Mouse (Mus musculus) layer of hippocampus, postnatal 14 days (tissue): ENCODE results near the gene Tle6. TPM values are rescaled to one million over a fixed set of nuclear protein-coding genes. Genes with fewer than 3 reads are reported as not detected.
"Not testable (repeated sequence)": the region's sequence is repeated elsewhere in the genome, so short reads cannot be mapped to it uniquely, and the experiment has no call there.

Experiments
- DNase-seq, 2 experiments: peaks; one replicate each; pipeline ENCODE4 v3.0.0; 2021 to 2022; ENCODE audit warnings: low spot score in 2 of 2, mixed read lengths in 1 of 2
- long read RNA-seq, 2 experiments: library from polyadenylated mRNA; stranded (forward); transcript quantifications; one replicate each; pipeline ENCODE4 v2.0.0; 2021
- total RNA-seq, 2 experiments: library from RNA; stranded (reverse); gene quantifications; 2 replicates each; pipeline ENCODE4 v1.2.3; 2021

The Tle6 gene
- total RNA-seq: 1 to 10 TPM; 2.0 to 3.5 TPM
- long read RNA-seq, experiment 1, partial matches to known transcripts: 0 of 2 reads
- long read RNA-seq, experiment 1, other reads (novel, unspliced or antisense): 2 of 2 reads
- long read RNA-seq, experiment 2, partial matches to known transcripts: 0 of 3 reads
- long read RNA-seq, experiment 2, other reads (novel, unspliced or antisense): 3 of 3 reads

DNA sequence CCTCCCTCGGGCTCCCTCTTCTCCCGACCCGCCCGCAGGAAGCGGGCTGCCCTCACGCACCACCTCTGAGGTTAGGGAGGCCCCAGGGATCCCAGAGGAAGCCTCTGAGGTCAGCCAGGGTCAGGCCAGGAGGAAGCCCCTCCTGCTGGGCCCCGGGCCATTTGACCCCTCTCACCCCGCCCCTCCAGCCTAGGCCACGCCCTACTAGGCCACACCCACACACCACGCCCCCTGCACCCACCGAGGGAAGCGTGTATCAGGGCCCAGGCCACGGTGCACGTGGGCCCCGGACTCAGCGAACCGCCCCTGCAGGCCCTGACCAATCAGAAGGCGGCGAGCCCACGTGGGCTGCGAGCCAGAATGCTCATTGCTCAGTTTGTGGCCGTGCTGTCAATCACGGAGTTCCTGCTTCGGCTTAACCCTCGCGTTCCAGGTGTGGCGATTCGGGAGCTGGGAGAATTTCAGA lies at the start of gene Tle6:
Gene Tle6, minus strand, starts transcription at position 336 of the 466 bp plus-strand sequence.
- DNase-seq: peak; percentile 88 to 95

DNA sequence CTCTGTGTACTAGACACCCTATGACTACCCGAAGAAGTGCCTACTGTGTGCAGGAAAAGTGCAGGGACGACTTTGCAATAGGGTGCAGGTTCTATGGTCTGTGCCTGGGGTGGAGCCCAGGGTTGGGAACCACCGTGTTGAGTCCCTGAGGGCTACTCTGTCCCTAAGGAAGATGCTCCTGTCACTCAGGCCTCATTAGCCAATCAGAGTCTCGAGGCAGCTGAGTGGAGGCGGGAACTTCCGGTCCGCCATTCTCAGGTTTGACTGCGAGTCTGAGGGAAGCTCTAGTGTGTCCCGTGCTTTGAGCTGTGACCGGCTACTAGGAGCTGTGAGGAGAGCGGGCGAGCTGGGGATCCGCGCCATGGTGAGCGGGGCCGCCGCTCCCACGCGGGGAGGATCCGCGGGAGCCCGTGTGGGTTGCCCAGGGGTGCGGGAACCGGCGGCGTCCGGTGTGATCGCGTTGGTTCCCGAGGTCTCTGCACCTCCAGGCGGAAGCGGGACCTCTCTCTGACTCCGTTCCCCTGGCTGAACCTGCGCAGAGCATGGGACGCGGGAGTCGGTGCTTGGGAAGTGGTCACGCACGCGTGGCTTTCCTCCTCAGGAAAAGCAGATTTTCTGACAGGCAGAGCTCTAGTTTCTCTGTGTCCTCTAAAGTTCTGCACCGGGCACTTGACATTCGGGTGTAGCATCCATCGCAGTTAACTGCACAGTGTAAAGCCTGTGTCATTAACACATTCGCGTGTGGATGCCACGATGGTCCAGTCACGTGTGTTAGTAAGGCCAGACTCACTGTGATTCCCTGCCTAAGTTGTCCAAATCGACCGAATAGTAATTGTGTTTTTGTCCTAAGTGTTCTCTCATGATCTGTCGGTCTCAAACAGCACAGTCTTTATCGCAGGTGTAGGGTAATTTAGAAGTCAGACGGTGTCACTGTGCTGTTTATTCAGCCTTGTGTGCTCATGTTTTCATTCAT lies 48.2 kb upstream of the Tle6 start, which contains the start of gene Gm10778:
Gene Gm10778, plus strand, starts transcription at position 257 of the 973 bp plus-strand sequence.
- peak; percentile 84 to 90 for DNase-seq

DNA sequence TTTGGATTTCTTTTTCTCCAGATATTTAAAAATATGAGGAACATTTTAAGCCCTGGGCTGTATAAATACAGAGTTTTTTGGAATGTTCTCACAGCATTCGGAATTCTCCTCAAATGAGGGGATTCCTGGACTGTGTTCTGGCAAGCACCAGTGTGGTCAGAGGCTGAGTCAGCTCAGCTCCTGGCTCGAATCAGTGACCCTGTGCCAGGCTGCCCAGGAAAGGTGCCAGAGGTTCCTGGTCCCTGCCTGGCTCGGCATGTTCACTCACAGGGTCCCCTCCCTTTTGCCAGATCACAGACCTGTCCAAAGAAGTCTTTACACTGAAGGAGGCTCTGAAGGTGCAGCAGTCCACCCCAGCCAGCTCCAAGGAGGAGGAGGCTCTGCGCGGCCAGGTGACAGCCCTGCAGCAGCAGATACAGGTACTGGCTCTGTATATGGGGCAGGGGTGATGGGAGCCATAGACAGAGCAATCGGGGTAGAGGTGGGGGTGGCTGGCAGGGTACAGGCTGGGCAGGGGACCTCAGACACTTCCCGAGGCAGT lies 45.2 kb upstream of the Tle6 start:
- no peak for DNase-seq

DNA sequence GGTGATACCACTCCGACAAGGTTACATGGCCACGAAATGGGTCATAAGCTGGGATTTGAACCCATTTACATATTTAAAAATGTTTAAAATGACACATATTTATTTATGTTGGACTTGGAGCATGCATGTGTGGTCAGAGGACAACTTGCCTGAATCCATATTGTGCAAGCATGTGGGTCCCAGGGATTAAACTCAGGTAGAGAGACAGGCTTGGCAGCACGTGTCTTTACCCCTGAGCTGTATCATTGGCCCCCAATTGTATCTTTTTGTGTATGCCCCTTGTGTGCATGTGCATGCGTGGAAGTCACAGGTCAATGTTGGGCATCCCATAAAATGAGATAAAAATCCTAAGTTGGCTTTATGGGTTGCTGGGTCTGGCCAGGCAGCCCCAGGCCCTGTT lies 44.5 kb upstream of the Tle6 start:
- DNase-seq: no peak

DNA sequence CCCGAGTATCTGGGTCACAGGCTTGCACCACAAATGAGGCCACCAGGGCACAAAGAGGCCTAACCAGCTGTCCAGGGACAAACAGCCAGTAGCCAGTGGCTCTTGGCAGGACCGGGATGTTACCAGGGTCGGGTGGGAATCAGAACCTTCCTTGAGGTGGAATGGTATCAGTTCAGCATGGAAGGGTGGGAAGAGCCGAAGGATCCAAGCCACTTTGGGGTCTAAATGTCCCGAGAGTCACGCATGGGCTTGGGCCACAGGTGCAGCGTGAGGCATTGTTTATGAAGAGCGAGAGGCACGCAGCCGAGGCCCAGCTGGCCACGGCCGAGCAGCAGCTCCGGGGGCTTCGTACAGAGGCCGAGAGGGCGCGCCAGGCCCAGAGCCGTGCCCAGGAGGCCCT lies 43.8 kb upstream of the Tle6 start:
- DNase-seq: no peak

DNA sequence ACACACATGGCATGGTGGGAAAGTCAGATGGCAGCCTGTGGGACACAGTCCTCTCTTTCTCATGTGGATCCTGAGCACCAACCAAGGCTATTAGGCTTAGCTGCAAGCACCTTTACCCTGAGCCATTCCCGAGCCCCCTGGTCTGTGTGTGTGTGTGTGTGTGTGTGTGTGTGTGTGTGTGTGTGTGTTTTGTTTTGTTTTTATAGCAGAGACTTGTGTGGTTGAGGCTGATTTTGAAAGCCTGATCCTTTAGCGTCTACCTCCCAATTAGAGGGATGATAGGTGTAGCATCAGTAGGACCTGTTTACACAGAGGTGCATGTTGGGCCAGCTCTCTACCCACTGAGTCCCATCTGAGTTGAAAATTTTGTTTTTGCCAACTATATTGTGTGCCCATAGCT lies 43.3 kb upstream of the Tle6 start:
- DNase-seq: no peak

DNA sequence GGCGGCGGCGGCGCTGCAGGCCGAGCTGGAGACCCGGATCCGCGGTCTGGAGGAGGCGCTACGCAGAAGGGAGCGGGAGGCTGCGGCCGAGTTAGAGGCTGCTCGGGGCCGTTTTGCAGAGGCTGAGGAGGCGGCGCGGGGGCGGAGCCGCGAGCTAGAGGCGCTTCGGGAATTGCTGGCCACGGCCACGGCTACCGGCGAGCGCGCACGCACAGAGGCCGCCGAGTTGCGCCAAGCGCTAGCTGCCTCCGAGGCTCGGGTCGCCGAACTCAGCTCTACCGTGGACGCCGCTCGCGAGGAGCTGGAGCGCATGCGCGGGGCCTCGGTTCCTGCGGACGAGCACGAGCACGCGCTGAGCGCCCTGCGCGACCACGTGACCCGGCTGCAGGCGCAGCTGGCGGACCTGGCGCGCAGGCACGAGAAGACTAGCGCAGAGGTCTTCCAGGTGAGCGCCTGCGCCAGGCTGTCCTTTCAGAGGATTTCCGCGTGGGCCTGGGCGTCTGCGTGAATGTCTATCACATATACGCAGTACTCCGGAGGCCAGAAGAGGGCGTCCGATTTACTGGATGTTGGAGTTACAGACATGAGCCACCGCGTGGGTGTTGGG lies 42.7 kb upstream of the Tle6 start:
- peak; percentile 95 to 96 for DNase-seq

DNA sequence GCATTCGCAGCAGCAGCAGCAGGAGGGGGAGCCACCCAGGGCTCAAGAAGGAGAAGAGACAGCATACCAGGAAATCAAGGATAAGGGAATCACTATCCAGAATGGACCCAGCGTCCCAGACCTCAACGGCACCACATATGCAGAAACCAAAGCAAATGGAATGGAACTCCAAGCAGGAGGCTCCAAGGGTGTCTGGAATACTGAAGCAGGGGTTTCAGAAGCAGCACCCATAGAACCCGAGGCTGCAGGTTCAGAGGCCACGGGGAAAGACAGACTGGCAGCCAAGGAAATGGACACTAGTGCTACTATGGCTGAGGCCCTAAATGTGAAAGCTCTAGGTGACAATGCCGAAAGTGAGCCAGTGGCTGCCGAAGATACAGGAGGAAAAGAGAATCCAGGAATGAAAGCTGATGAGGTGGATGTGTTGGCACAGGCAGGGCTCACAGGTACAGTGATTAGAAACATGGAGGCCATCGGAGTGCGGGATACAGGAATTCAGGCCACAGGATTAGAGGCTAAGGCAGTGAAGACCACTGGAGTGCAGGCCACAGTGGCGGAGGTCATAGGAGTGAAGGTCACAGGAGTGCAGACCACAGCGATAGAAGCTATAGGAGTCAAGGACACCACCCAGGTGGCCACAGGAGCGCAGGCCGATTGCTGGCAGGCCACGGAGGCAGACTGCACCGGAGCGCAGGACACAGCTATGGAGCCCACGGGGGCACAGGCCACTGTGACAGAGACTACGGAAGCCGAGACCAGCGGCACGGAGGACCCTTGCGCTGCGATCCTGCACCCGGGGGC lies 42.0 kb upstream of the Tle6 start:
- no peak for DNase-seq

DNA sequence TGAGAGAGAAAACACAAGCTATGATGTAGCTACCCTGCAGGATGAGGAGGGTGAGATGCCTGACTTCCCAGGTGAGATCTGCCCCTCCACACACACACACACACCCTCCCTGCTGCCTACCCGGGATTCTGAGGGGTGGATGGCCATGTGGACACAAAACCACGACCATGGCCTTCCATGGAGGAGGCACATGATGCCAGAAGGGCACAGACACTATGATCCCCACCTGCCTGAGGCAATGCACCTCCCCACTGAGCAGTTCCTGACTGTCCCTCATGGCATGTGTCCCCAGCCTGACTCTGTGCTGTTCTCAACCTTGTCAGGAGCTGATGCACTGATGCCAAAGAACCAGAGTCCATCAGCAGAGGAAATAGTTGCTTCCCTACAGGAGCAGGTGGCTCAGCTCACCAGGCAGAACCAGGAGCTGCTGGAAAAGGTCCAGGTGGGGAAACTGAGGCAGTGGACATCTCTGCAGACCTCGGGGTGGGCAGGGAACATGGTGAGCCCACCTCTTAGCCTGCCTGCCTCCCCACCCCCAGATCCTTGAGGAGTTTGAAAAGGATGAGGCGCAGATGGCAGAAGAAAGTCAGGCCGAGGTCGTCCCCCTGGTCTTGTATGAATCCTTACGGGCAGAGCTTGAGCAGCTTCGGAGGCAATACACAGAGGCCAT lies 41.2 kb upstream of the Tle6 start:
- no peak for DNase-seq

DNA sequence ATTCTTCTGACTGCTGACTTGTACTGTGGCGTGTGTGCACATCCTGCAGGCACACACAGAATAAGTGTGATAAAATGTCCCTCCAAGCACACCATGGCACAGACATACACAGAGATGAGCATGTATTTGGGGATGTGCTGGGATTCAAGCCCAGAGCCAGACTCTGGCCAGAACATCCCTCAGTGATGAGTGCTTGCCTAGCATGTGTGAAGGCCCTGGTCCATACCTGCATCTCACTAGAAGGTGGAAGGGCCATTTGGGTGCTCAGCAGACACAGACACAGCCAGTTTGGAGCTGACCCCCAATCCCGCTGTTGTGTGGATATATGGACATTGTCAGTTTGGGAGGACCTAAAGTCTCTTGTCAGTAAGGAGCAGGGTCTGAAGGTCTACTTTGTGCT lies 40.7 kb upstream of the Tle6 start:
- no peak for DNase-seq

DNA sequence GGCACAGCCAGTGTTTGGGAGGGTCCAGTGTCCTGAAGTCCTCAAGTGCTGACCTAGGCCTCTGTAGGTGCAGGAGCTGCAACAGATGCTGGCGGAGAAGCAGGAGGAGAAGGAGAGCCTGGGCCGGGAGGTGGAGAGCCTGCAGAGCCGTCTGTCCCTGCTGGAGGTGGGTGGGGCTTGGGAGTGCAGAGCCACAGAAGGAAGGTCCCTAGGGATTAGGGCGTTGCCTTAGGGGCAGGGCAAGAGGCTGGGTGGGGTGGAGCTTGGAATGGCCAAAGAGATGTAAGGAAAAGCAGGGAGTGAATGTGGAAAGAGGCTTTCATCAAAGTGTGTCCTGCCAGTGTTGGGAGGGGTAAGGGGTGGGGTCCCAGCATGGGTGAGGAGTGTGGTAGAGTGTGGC lies 40.0 kb upstream of the Tle6 start:
- DNase-seq: not testable (repeated sequence)

DNA sequence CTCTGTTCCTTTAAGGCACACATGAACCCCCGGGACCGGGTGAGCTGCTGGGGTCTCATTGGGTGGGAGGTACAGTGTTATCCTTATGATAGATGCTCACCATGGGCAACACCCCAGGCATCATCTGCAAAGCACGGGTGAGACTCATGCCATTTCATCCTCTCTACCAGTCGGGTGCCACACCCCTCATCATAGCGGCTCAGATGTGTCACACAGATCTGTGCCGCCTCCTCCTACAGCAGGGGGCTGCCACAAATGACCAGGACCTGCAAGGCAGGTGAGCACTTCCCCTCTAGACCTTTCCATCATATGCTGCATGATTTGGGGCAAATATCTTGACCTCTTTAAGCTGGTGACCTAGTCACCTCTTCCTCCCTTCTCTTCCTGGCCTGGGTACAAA lies 37.2 kb upstream of the Tle6 start:
- DNase-seq: no peak

DNA sequence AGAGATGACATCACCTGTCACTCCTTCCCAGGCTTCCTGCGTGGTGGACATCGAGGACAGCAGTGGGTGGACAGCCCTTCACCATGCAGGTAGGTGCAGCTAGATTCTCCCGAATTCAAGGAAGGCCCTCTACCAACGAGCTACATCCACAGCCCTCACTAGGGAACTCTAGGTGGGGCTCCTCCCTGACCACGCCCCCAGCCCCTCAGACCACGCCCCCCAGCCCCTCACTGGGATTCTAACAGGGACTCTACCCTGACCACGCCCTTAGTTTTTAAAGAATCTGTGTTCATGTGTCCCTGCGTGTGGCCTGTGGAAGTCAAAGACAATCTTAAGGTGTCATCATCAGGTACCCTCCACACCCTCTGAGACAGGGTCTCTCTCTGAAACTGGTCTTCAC lies 35.5 kb upstream of the Tle6 start:
- DNase-seq: no peak

DNA sequence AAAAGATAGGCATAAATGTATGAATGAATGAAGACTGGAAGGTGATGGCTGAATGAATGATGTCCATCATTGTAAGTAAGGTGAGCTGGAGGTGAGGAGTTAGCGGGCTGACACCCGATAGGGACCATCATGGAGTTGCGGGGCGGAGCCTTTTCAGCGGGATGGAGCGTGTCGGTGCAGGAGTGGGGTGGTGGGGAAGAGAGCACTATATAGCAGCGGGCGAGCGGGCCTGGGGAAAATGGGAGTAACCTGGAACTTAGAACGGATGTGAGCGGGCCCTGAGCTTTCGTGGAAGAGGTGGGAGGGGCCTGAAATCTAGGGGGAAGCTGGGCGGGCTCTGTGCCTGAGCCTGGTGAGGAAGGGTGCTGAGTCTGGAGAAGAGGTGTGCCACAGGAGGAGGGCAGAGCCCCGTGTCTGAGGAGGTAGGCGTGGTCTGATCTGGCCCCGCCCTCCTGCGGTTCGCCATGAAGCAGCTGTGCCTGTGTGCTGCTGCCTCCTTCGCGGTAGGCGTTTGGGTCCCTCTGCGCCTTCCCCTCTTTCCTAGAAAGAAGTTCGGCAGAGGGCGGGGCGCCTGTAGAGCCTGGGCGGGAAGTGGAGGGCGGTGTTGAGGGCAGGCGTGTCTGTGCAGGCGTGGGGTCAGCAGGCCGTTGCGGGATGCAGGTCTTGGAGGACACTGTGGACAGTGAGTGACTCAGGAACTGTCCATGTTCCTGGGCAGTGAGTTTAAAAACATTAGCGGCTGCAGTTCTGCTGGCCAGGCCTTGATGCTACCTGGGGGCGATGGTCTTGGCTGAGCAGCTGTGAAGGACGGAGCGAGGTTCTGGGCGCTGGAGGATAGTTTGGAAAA lies 32.6 kb upstream of the Tle6 start:
- DNase-seq: peak; percentile 69 to 75

DNA sequence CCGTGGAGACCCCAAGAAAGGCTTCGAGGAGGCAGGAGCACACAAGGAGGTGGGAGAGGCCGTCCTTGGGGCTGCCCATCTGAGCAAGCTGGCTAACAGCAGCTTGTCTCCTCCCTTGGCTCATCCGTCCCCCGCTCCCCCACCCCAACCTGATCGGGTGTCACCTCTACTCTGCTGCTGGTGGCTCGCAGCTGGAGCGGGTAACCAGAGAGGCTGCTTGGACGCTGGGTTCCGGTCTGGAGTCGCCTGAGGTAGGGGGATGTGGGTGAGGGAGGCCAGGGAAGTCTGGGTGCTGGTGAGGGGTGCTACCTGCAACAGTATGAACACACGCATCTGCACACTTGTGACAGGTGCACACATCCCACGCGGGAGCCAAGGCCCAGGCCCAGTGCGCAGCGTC lies 27.5 kb upstream of the Tle6 start, which contains the start of gene Ankrd24:
Gene Ankrd24, plus strand, starts transcription at position 151 of the 400 bp plus-strand sequence.
- no peak for DNase-seq

DNA sequence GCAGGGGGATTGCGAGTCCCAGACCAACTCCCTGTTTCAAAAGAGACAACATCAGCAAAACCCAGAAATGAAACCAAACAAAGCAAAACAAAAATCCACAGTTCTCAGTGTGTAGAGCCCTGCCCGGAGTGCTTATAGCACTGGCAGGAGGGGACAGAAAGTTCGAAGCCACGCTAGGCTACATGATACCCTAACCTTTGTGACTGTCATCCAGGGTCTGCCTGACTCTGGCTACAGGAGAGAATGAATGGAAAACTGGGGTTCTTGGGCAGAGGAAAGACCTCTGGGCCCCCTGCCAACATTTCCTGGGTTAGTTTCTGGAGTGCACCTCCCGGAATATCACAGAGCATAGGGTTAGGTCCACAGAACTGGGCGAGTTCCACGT lies 27.0 kb upstream of the Tle6 start:
- no peak for DNase-seq

DNA sequence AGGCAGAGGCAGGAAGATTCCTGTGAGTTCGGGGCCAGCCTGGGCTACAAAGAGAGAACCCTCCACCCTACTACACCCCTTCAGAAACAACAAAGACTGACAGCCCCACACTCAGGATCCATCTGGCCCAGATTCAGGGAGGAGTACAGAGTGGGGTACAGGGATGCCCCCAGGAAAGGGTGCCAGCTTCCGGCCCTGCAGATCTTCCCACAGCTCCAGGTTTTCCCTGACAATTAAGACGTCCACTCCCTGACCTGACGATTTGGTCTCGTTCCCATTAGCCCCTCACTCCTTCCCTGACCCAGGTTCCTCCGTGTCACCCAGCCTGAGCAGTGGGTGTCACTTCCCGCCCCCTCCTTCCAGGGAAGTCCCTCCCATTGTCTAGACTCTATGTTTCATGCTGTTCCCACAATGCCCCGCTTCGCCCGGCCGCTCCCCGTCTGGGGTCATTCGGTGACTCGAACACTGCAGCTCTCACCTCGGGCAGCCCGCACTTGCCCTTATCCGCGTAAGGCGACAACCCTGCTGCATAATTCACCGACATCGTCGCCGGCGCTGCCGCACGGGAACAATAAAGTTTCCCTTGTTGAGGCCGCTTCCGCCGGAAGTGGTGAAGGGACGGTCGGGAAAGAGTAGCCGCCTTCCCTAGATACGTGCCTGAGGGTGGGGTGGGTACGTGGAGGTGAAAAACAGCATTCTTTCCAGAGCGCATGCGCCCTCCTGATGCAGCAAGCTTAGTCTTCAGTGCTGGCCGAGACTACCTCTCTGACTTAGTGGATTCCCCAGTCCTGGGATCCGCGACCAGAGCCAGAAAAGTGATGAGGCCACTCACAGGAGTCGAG lies 26.3 kb upstream of the Tle6 start, which contains the start of gene Sirt6:
Gene Sirt6, minus strand, starts transcription at position 804 of the 842 bp plus-strand sequence.
- peak; percentile 92 to 95 for DNase-seq
